In genomic region chr6:92090497-92090896, GRCm38 (mm10) we compare ENCODE assay signal across 8 mouse cellular contexts. TPM values are rescaled to one million over a fixed set of nuclear protein-coding genes. Genes with fewer than 3 reads are reported as not detected.
DNase-seq lines count a peak whose midpoint lies in the region; ATAC-seq and TF ChIP-seq lines count a peak whose summit lies in the region.

No protein-coding gene starts in this region.

- 4% methylated on average over 4 of the region's 4 CpGs for WGBS in lung, embryonic 16.5 days
- 3% methylated on average over 4 of the region's 4 CpGs for WGBS in embryonic facial prominence, embryonic 13.5 days
- 2% methylated on average over 4 of the region's 4 CpGs for WGBS in intestine, postnatal 0 days
- 0% methylated on average over 4 of the region's 4 CpGs for WGBS in neural tube, embryonic 15.5 days

- ATAC-seq in lung, embryonic 16.5 days (ENCODE audit: low read depth), result no peak
- no peak for ATAC-seq in embryonic facial prominence, embryonic 13.5 days (ENCODE audit: insufficient number of reproducible peaks, insufficient read depth, low FRiP score, low TSS enrichment, low read depth)
- ATAC-seq in intestine, postnatal 0 days, result no peak
- no peak for ATAC-seq in neural tube, embryonic 15.5 days (ENCODE audit: low FRiP score)

- no peaks in the 10 kb centered on the region for H3K9me3 ChIP-seq in lung, embryonic 16.5 days (ENCODE audit: control insufficient read depth, low read length)
- no peaks in the 10 kb centered on the region for H3K9me3 ChIP-seq in embryonic facial prominence, embryonic 13.5 days
- no peaks in the 10 kb centered on the region for H3K9me3 ChIP-seq in intestine, postnatal 0 days (ENCODE audit: control insufficient read depth)
- H3K9me3 ChIP-seq in neural tube, embryonic 15.5 days (replicated peaks), result no peaks in the 10 kb centered on the region

- TF ChIP-seq CTCF in intestine, postnatal 0 days (IDR thresholded peaks at IDR 0.05; ENCODE audit: low read depth), result no peak

- H3K4me1 ChIP-seq in lung, embryonic 16.5 days (replicated peaks; ENCODE audit: control insufficient read depth, insufficient read depth, low read length), result peaks cover 22% of the 10 kb centered on the region
- H3K4me1 ChIP-seq in embryonic facial prominence, embryonic 13.5 days, result peaks cover 25% of the 10 kb centered on the region
- H3K4me1 ChIP-seq in intestine, postnatal 0 days (replicated peaks; ENCODE audit: control insufficient read depth, insufficient read depth, low read length), result peaks cover 6% of the 10 kb centered on the region
- peaks cover 36% of the 10 kb centered on the region for H3K4me1 ChIP-seq in neural tube, embryonic 15.5 days

- H3K4me2 ChIP-seq in lung, embryonic 16.5 days (ENCODE audit: low read depth, low read length), result peak overlapping the region; percentile 66
- H3K4me2 ChIP-seq in embryonic facial prominence, embryonic 13.5 days, result peak overlapping the region; percentile 71
- peak overlapping the region; percentile 80 for H3K4me2 ChIP-seq in intestine, postnatal 0 days (replicated peaks; ENCODE audit: low read depth)
- peak overlapping the region; percentile 71 for H3K4me2 ChIP-seq in neural tube, embryonic 15.5 days

- peak overlapping the region; percentile 100 for H3K27ac ChIP-seq in lung, embryonic 16.5 days (ENCODE audit: low read length)
- peak overlapping the region; percentile 99 for H3K27ac ChIP-seq in embryonic facial prominence, embryonic 13.5 days
- peak overlapping the region; percentile 100 for H3K27ac ChIP-seq in intestine, postnatal 0 days (ENCODE audit: low read depth, low read length)
- peak overlapping the region; percentile 99 for H3K27ac ChIP-seq in neural tube, embryonic 15.5 days (replicated peaks)

- H3K36me3 ChIP-seq in lung, embryonic 16.5 days (ENCODE audit: control insufficient read depth, insufficient read depth, low read length), result no peaks in the 10 kb centered on the region
- no peaks in the 10 kb centered on the region for H3K36me3 ChIP-seq in embryonic facial prominence, embryonic 13.5 days
- H3K36me3 ChIP-seq in intestine, postnatal 0 days (ENCODE audit: control insufficient read depth, insufficient read depth), result no peaks in the 10 kb centered on the region
- H3K36me3 ChIP-seq in neural tube, embryonic 15.5 days, result no peaks in the 10 kb centered on the region

- peak overlapping the region; percentile 95 for H3K4me3 ChIP-seq in lung, embryonic 16.5 days (ENCODE audit: low read length)
- H3K4me3 ChIP-seq in embryonic facial prominence, embryonic 13.5 days, result peak overlapping the region; percentile 95
- H3K4me3 ChIP-seq in intestine, postnatal 0 days (ENCODE audit: low read depth, low read length), result peak overlapping the region; percentile 93
- H3K4me3 ChIP-seq in neural tube, embryonic 15.5 days (replicated peaks), result peak overlapping the region; percentile 88

- no peaks in the 10 kb centered on the region for H3K27me3 ChIP-seq in lung, embryonic 16.5 days (ENCODE audit: control insufficient read depth, insufficient read depth, low read depth, low read length)
- H3K27me3 ChIP-seq in embryonic facial prominence, embryonic 13.5 days, result no peaks in the 10 kb centered on the region
- H3K27me3 ChIP-seq in intestine, postnatal 0 days (replicated peaks; ENCODE audit: control insufficient read depth, insufficient read depth, low read length), result no peaks in the 10 kb centered on the region
- no peaks in the 10 kb centered on the region for H3K27me3 ChIP-seq in neural tube, embryonic 15.5 days (replicated peaks)

- DNase-seq in lung, adult 18-20 months, result no peak
- no peak for DNase-seq in B cell, adult 2 months
- no peak for DNase-seq in cerebellum, adult 11 months
- DNase-seq in adrenal gland, adult (ENCODE audit: inconsistent age in 2 of 2, low spot score in 1 of 2), result no peak

- peak overlapping the region; percentile 99 for H3K9ac ChIP-seq in lung, embryonic 16.5 days (ENCODE audit: low read length)
- peak overlapping the region; percentile 97 for H3K9ac ChIP-seq in embryonic facial prominence, embryonic 13.5 days
- peak overlapping the region; percentile 100 for H3K9ac ChIP-seq in intestine, postnatal 0 days (ENCODE audit: low read depth, low read length)
- H3K9ac ChIP-seq in neural tube, embryonic 15.5 days (replicated peaks), result peak overlapping the region; percentile 94

RNA-seq across cellular contexts. Expression of gene Nr2c2, which starts 0.7 kb away (rescaled TPM):
- polyA plus RNA-seq in lung, embryonic 16.5 days (2015; fragmentation: Nextera tagmentation; extraction: Ambion mirVana), result 14.8 and 15.3 TPM in 2 replicates
- 20.7 and 27.1 TPM in 2 replicates for polyA plus RNA-seq in embryonic facial prominence, embryonic 13.5 days (2015; fragmentation: Nextera tagmentation; extraction: Ambion mirVana)
- polyA plus RNA-seq in intestine, postnatal 0 days (2015; fragmentation: Nextera tagmentation; extraction: Ambion mirVana), result 8.1 and 9.6 TPM in 2 replicates
- 26.7 and 34.5 TPM in 2 replicates for polyA plus RNA-seq in neural tube, embryonic 15.5 days (2015; fragmentation: Nextera tagmentation; extraction: Ambion mirVana)
